Mouse (Mus musculus): Measurements from ENCODE around the gene Nup133. TPM values are rescaled to one million over a fixed set of nuclear protein-coding genes. Genes with fewer than 3 reads are reported as not detected.

Gene Nup133
- total and polyA plus RNA-seq, 3 experiments, result 49.6 to 58.1 (median 58.0) TPM

DNA sequence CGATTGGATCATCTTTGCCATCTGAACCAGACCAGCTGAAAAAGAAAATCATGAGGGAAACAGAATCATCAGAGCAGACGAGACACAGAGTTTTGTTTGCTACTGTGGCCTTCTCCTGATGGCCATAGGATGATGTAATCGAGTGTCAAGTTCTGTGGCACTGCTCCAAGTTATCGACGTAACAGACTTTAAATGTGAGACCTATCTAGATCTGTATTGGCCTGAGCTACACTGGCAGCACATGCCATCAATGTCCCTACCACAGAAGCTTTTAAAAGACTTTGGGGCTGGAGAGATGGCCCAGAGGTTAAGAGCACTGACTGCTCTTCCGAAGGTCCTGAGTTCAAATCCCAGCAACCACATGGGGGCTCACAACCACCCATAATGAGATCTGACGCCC, 46.4 kb downstream of the Nup133 start:
- TF ChIP-seq ELF1 (IDR thresholded peaks at IDR 0.05; ENCODE audit: low read depth, low read length) (no peak), ETS1 (IDR thresholded peaks at IDR 0.05; ENCODE audit: low read depth, low read length) (no peak; the same call in 1 of the 2 replicates), TBP (IDR thresholded peaks at IDR 0.05; ENCODE audit: low read depth, low read length) (peak; percentile 47; the same call in 1 of the 2 replicates)
- Histone ChIP-seq H3K36me3 (ENCODE audit: control insufficient read depth in 1 of 2, insufficient read depth in 2 of 2, low read length in 2 of 2) (peaks cover 7 to 8% of the 10 kb centered on the region in 2 experiments), H3K27me3 (ENCODE audit: control insufficient read depth in 1 of 2, insufficient read depth in 2 of 2, low read length in 2 of 2) (no peaks in the 10 kb centered on the region), H3K4me3 (ENCODE audit: control insufficient read depth in 1 of 2, insufficient read depth in 1 of 2, low read depth in 2 of 2, low read length in 2 of 2) (no peak overlapping the region), H3K79me2 (ENCODE audit: control insufficient read depth, insufficient read depth, low read length, poor library complexity) (no peaks in the 10 kb centered on the region), H3K9me3 (replicated peaks; ENCODE audit: insufficient read depth, low read length) (no peaks in the 10 kb centered on the region), H3K27ac (ENCODE audit: control insufficient read depth, low read depth, low read length) (peak overlapping the region; percentile 57; the same call in 1 of the 2 replicates), H3K9ac (ENCODE audit: control insufficient read depth, low read depth, low read length, poor library complexity, severe bottlenecking) (no peak overlapping the region), H3K4me1 (ENCODE audit: control insufficient read depth in 1 of 2, insufficient read depth in 2 of 2, low read length in 2 of 2) (no peaks in the 10 kb centered on the region; a peak in 1 of 4 replicates)
- peak; percentile 50 for DNase-seq (ENCODE audit: low read depth, low spot score)

- Histone ChIP-seq H3K36me3 (ENCODE audit: control insufficient read depth in 1 of 2, insufficient read depth in 2 of 2, low read length in 2 of 2) (peaks cover 2 to 8% of the 10 kb centered on the region in 2 experiments), H3K27me3 (ENCODE audit: control insufficient read depth in 1 of 2, insufficient read depth in 2 of 2, low read length in 2 of 2) (no peaks in the 10 kb centered on the region), H3K9ac (ENCODE audit: control insufficient read depth, low read depth, low read length, poor library complexity, severe bottlenecking) (no peak overlapping the region), H3K79me2 (ENCODE audit: control insufficient read depth, insufficient read depth, low read length, poor library complexity) (no peaks in the 10 kb centered on the region), H3K9me3 (replicated peaks; ENCODE audit: insufficient read depth, low read length) (no peaks in the 10 kb centered on the region), H3K4me3 (ENCODE audit: control insufficient read depth in 1 of 2, insufficient read depth in 1 of 2, low read depth in 2 of 2, low read length in 2 of 2) (no peak overlapping the region), H3K27ac (ENCODE audit: control insufficient read depth, low read depth, low read length) (no peak overlapping the region), H3K4me1 (ENCODE audit: control insufficient read depth in 1 of 2, insufficient read depth in 2 of 2, low read length in 2 of 2) (no peaks in the 10 kb centered on the region; a peak in 1 of 4 replicates)
- no peak for DNase-seq (ENCODE audit: low read depth, low spot score)
- TF ChIP-seq CHD2 (IDR thresholded peaks at IDR 0.05; ENCODE audit: low read length) (no peak), CHD1 (IDR thresholded peaks at IDR 0.05; ENCODE audit: low read depth, low read length) (no peak), POLR2A (IDR thresholded peaks at IDR 0.05; ENCODE audit: control insufficient read depth in 1 of 2, insufficient read depth in 1 of 2, low read depth in 1 of 2, low read length in 2 of 2, poor library complexity in 1 of 2) (no peak), NRF1 (IDR thresholded peaks at IDR 0.05; ENCODE audit: insufficient read depth, low read depth, low read length, poor library complexity, severe bottlenecking) (no peak), USF1 (IDR thresholded peaks at IDR 0.05; ENCODE audit: low read depth, low read length) (no peak), BHLHE40 (IDR thresholded peaks at IDR 0.05; ENCODE audit: borderline replicate concordance, low read depth, low read length) (no peak), POLR2AphosphoS2 (IDR thresholded peaks at IDR 0.05; ENCODE audit: low read length) (no peak), RCOR1 (IDR thresholded peaks at IDR 0.05; ENCODE audit: low read depth, low read length) (no peak), RAD21 (IDR thresholded peaks at IDR 0.05; ENCODE audit: low read depth, low read length) (no peak), ZNF384 (IDR thresholded peaks at IDR 0.05; ENCODE audit: low read depth, low read length) (no peak), ETS1 (IDR thresholded peaks at IDR 0.05; ENCODE audit: low read depth, low read length) (no peak), MYB (IDR thresholded peaks at IDR 0.05; ENCODE audit: low read depth, low read length) (no peak), MAX (IDR thresholded peaks at IDR 0.05; ENCODE audit: low read length) (no peak), MEF2A (IDR thresholded peaks at IDR 0.05; ENCODE audit: extremely low read depth, insufficient replicate concordance, low read depth, low read length, poor library complexity, severe bottlenecking) (no peak), TBP (IDR thresholded peaks at IDR 0.05; ENCODE audit: low read depth, low read length) (no peak), UBTF (IDR thresholded peaks at IDR 0.05; ENCODE audit: borderline replicate concordance, insufficient read depth, low read depth, low read length) (no peak)
Observed at GRCm38 (mm10) chr8:123899366-123899765, 49.7 kb downstream of the Nup133 start.
